Mouse (Mus musculus) embryo, embryonic 10.5 days (tissue): ENCODE results near the gene Nprl2.
A peak's percentile ranks its signal among the peaks of the same experiment; 100 is the strongest.
"Not testable (repeated sequence)": the region's sequence is repeated elsewhere in the genome, so short reads cannot be mapped to it uniquely, and the experiment has no call there.

Experiments used
- DNase-seq: peaks from one replicate; pipeline ENCODE4 v3.0.0-alpha.2; 2015; ENCODE audit warnings: low spot score

Gene Nprl2

GRCm38 (mm10) chr9:107553541-107554318, 11.7 kb downstream of the Nprl2 start:
- peak; percentile 46 for DNase-seq

- peak; percentile 99 for DNase-seq
Measured at GRCm38 (mm10) chr9:107554319-107554825, 12.3 kb downstream of the Nprl2 start.

GRCm38 (mm10) chr9:107555031-107555457, 13.0 kb downstream of the Nprl2 start:
- peak; percentile 72 for DNase-seq

- no peak for DNase-seq
Measured at GRCm38 (mm10) chr9:107555701-107556100, 13.7 kb downstream of the Nprl2 start.

GRCm38 (mm10) chr9:107556346-107556745, 14.3 kb downstream of the Nprl2 start:
- no peak for DNase-seq

GRCm38 (mm10) chr9:107563029-107563581, 21.1 kb downstream of the Nprl2 start, which contains the start of gene Tusc2:
Tusc2 (plus strand) TSS chr9:107563255.
- DNase-seq, result peak; percentile 96

- not testable (repeated sequence) for DNase-seq
Measured at GRCm38 (mm10) chr9:107565556-107565955, 23.5 kb downstream of the Nprl2 start.

GRCm38 (mm10) chr9:107566041-107566709, 24.1 kb downstream of the Nprl2 start:
- peak; percentile 85 for DNase-seq

- DNase-seq, result no peak
Measured at GRCm38 (mm10) chr9:107566855-107567254, 24.8 kb downstream of the Nprl2 start.

GRCm38 (mm10) chr9:107567702-107568319, 25.8 kb downstream of the Nprl2 start, which contains the start of gene Hyal2:
Hyal2 (plus strand) TSS chr9:107567945.
- DNase-seq, result peak; percentile 51

GRCm38 (mm10) chr9:107568331-107569261, 26.6 kb downstream of the Nprl2 start:
- peak; percentile 93 for DNase-seq

- no peak for DNase-seq
Measured at GRCm38 (mm10) chr9:107569270-107569669, 27.2 kb downstream of the Nprl2 start.

GRCm38 (mm10) chr9:107570016-107570415, 28.0 kb downstream of the Nprl2 start:
- no peak for DNase-seq

GRCm38 (mm10) chr9:107570845-107571244, 28.8 kb downstream of the Nprl2 start:
- DNase-seq, result no peak

GRCm38 (mm10) chr9:107571534-107572326, 29.7 kb downstream of the Nprl2 start:
- DNase-seq, result no peak

GRCm38 (mm10) chr9:107572327-107572662, 30.3 kb downstream of the Nprl2 start:
- no peak for DNase-seq

GRCm38 (mm10) chr9:107573774-107574173, 31.7 kb downstream of the Nprl2 start:
- DNase-seq, result not testable (repeated sequence)

- DNase-seq, result peak; percentile 28
Measured at GRCm38 (mm10) chr9:107575579-107576356, 33.7 kb downstream of the Nprl2 start.

- peak; percentile 92 for DNase-seq
Measured at GRCm38 (mm10) chr9:107576357-107577107, 34.5 kb downstream of the Nprl2 start, which contains the start of gene Hyal1. Hyal1 (plus strand) TSS chr9:107576927.
